Mouse (Mus musculus) kidney, adult 18-20 months (tissue): Measurements from ENCODE around the gene Nme1.
"Not testable (repeated sequence)": the region's sequence is repeated elsewhere in the genome, so short reads cannot be mapped to it uniquely, and the experiment has no call there.

Experiments used
- DNase-seq: peaks from one replicate; pipeline ENCODE4 v3.0.0; 2021

Gene Nme1

GRCm38 (mm10) chr11:93963013-93963412 is 5.3 kb downstream of the Nme1 start:
- no peak for DNase-seq

- peak; percentile 39 for DNase-seq
Observed at GRCm38 (mm10) chr11:93961482-93961881, 6.8 kb downstream of the Nme1 start.

GRCm38 (mm10) chr11:93957746-93958145 is 10.6 kb downstream of the Nme1 start:
- no peak for DNase-seq

- no peak for DNase-seq
Observed at GRCm38 (mm10) chr11:93957031-93957555, 11.2 kb downstream of the Nme1 start.

GRCm38 (mm10) chr11:93956159-93956558 is 12.2 kb downstream of the Nme1 start, which contains the start of gene Nme2:
TSS of gene Nme2 (minus strand) at chr11:93956259.
- DNase-seq: no peak

GRCm38 (mm10) chr11:93955256-93956150 is 12.8 kb downstream of the Nme1 start:
- peak; percentile 94 for DNase-seq

- no peak for DNase-seq
Observed at GRCm38 (mm10) chr11:93954738-93955255, 13.5 kb downstream of the Nme1 start.

- DNase-seq: no peak
Observed at GRCm38 (mm10) chr11:93952376-93952775, 15.9 kb downstream of the Nme1 start.

GRCm38 (mm10) chr11:93950045-93950444 is 18.3 kb downstream of the Nme1 start:
- no peak for DNase-seq

GRCm38 (mm10) chr11:93948887-93949567 is 19.3 kb downstream of the Nme1 start:
- DNase-seq: no peak

GRCm38 (mm10) chr11:93944986-93945385 is 23.3 kb downstream of the Nme1 start:
- DNase-seq: no peak

- DNase-seq: no peak
Observed at GRCm38 (mm10) chr11:93940906-93941305, 27.4 kb downstream of the Nme1 start.

- no peak for DNase-seq
Observed at GRCm38 (mm10) chr11:93929106-93929505, 39.2 kb downstream of the Nme1 start.

- DNase-seq: not testable (repeated sequence)
Observed at GRCm38 (mm10) chr11:93915019-93915418, 53.3 kb downstream of the Nme1 start.

GRCm38 (mm10) chr11:93911603-93912002 is 56.7 kb downstream of the Nme1 start:
- no peak for DNase-seq

GRCm38 (mm10) chr11:93908829-93909228 is 59.5 kb downstream of the Nme1 start:
- DNase-seq: no peak

GRCm38 (mm10) chr11:93907839-93908238 is 60.5 kb downstream of the Nme1 start:
- no peak for DNase-seq
